Mouse (Mus musculus): ENCODE data around the gene BC049730. TPM values are rescaled to one million over a fixed set of nuclear protein-coding genes. Genes with fewer than 3 reads are reported as not detected.

Gene BC049730
- total RNA-seq, 2 experiments from 2014 or later = not detected

Other genes starting within 250 kb of the BC049730 start
- gene Plaur, start 246.8 kb upstream of the BC049730 start, total RNA-seq (2021) = 1 to 10 TPM; 6.7 to 9.4 TPM
- 1 to 10 TPM; 6.4 to 8.6 TPM for gene Cadm4, start 227.2 kb upstream of the BC049730 start, total RNA-seq (2021)
- 1 to 10 TPM; 6.0 to 9.1 TPM for gene Zfp428, start 202.2 kb upstream of the BC049730 start, total RNA-seq (2021)
- not detected for gene AC161166.1, start 196.8 kb upstream of the BC049730 start, total RNA-seq (2021)
- gene Irgq, start 178.6 kb upstream of the BC049730 start, total RNA-seq (2021) = 10 to 100 TPM; 17.6 to 23.3 TPM
- not detected for gene Pinlyp, start 163.1 kb upstream of the BC049730 start, total RNA-seq (2021)
- gene Xrcc1, start 163.0 kb upstream of the BC049730 start, total RNA-seq (2021) = 10 to 100 TPM; 37.4 to 48.6 TPM
- 10 to 100 TPM; 20.0 to 23.1 TPM for gene Ethe1, start 121.7 kb upstream of the BC049730 start, total RNA-seq (2021)
- under 1 TPM; 0.54 to 0.73 TPM for gene Zfp575, start 121.6 kb upstream of the BC049730 start, total RNA-seq (2021)
- 1 to 10 TPM; 3.6 TPM for gene Phldb3, start 98.5 kb upstream of the BC049730 start, total RNA-seq (2021)
- gene Lypd3, start 72.7 kb upstream of the BC049730 start, total RNA-seq (2021) = under 1 TPM; 0.24 to 0.27 TPM
- not detected for gene Tex101, start 32.6 kb upstream of the BC049730 start, total RNA-seq (2021)
- gene Gm4763, start 17.7 kb downstream of the BC049730 start, total RNA-seq (2021) = not detected
- gene Cd177, start 51.1 kb downstream of the BC049730 start, total RNA-seq (2021) = 1 to 10 TPM; 1.3 to 2.1 TPM
- under 1 TPM in 1 of 2 experiments, not detected in 1; 0.75 TPM for gene Ceacam10, start 68.0 kb downstream of the BC049730 start, total RNA-seq (2021)
- gene Gm9844, start 153.0 kb downstream of the BC049730 start, total RNA-seq (2021) = 1 to 10 TPM in 1 of 2 experiments, not detected in 1; 2.6 TPM
- gene Lypd4, start 160.7 kb downstream of the BC049730 start, total RNA-seq (2021) = not detected
- not detected for gene Dmrtc2, start 160.8 kb downstream of the BC049730 start, total RNA-seq (2021)
- gene Rps19, start 175.1 kb downstream of the BC049730 start, total RNA-seq (2021) = 1,000 to 10,000 TPM; 1,109 to 1,195 TPM
- gene Cd79a, start 188.1 kb downstream of the BC049730 start, total RNA-seq (2021) = 1 to 10 TPM; 9.6 to 9.8 TPM
- 100 to 1,000 TPM in 1 of 2 experiments, 10 to 100 TPM in 1; 93.0 to 137 TPM for gene Arhgef1, start 193.7 kb downstream of the BC049730 start, total RNA-seq (2021)
- gene Gm4881, start 235.3 kb downstream of the BC049730 start, total RNA-seq (2021) = not detected

Data from adrenal gland, postnatal 10 days (tissue).